Mouse (Mus musculus): ENCODE measurements around the gene Pdk2. TPM values are rescaled to one million over a fixed set of nuclear protein-coding genes. Genes with fewer than 3 reads are reported as not detected.

Gene Pdk2
- polyA plus RNA-seq, 1 experiment from 2014 or later = 16.2 TPM

DNA sequence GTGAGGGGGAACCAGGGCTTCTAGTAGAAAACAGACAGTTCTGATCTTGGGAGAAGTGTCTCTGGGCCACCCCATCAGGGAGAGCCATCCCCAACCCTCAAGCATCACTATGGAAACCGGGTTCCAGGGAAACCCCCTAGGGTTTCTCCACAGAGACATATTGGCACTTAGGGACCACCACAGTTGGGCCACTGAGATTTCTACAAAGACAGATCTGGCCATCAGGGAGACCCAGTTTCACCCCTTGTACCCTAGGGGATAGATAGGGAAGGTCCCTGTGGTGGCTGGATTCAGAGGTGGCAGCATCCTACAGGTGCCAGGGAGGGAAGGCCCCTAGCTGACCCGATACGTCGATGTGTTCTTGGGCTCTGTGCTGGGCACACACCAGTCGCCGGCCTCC lies 14.3 kb downstream of the Pdk2 start:
- Histone ChIP-seq H3K9ac (replicated peaks) (0 out of 2 replicates have a peak overlapping the region, but pooled peaks have one; percentile 16), H3K36me3 (replicated peaks; ENCODE audit: insufficient read depth, low read length) (peaks cover 27% of the 10 kb centered on the region), H3K27ac (ENCODE audit: low read depth) (0 out of 2 replicates have a peak overlapping the region, but pooled peaks have one; percentile 29), H3K4me2 (ENCODE audit: low read depth, low read length) (no peak overlapping the region), H3K27me3 (ENCODE audit: insufficient read depth, low read length) (no peaks in the 10 kb centered on the region), H3K4me1 (ENCODE audit: insufficient read depth) (peaks cover 6% of the 10 kb centered on the region; the same call in 1 of the 2 replicates), H3K9me3 (ENCODE audit: low read length) (no peaks in the 10 kb centered on the region), H3K4me3 (ENCODE audit: low read depth, low read length) (no peak overlapping the region)
- TF ChIP-seq CTCF (IDR thresholded peaks at IDR 0.05; ENCODE audit: low read depth) = no peak
- TF ChIP-seq EP300 (IDR thresholded peaks at IDR 0.05; ENCODE audit: low read depth) = no peak
- no peak for ATAC-seq
- no peak for DNase-seq
- 86% methylated on average over 6 of the region's 6 CpGs for WGBS (ENCODE audit: insufficient replicate concordance)

GRCm38 (mm10) chr11:95026090-95026542 lies 15.0 kb downstream of the Pdk2 start:
- 47% methylated on average over 6 of the region's 6 CpGs for WGBS (ENCODE audit: insufficient replicate concordance)
- ATAC-seq (peak; percentile 86), DNase-seq (peak; percentile 56)
- H3K4me2 ChIP-seq (ENCODE audit: low read depth, low read length) = no peak overlapping the region
- no peak overlapping the region for H3K9ac ChIP-seq (replicated peaks)
- H3K27me3 ChIP-seq (ENCODE audit: insufficient read depth, low read length) = no peaks in the 10 kb centered on the region
- H3K27ac ChIP-seq (ENCODE audit: low read depth) = 0 out of 2 replicates have a peak overlapping the region, but pooled peaks have one; percentile 35
- H3K36me3 ChIP-seq (replicated peaks; ENCODE audit: insufficient read depth, low read length) = peaks cover 29% of the 10 kb centered on the region
- peaks cover 6% of the 10 kb centered on the region; the same call in 1 of the 2 replicates for H3K4me1 ChIP-seq (ENCODE audit: insufficient read depth)
- no peak overlapping the region for H3K4me3 ChIP-seq (ENCODE audit: low read depth, low read length)
- TF ChIP-seq CTCF (IDR thresholded peaks at IDR 0.05; ENCODE audit: low read depth) (no peak), EP300 (IDR thresholded peaks at IDR 0.05; ENCODE audit: low read depth) (no peak)
- H3K9me3 ChIP-seq (ENCODE audit: low read length) = no peaks in the 10 kb centered on the region

DNA sequence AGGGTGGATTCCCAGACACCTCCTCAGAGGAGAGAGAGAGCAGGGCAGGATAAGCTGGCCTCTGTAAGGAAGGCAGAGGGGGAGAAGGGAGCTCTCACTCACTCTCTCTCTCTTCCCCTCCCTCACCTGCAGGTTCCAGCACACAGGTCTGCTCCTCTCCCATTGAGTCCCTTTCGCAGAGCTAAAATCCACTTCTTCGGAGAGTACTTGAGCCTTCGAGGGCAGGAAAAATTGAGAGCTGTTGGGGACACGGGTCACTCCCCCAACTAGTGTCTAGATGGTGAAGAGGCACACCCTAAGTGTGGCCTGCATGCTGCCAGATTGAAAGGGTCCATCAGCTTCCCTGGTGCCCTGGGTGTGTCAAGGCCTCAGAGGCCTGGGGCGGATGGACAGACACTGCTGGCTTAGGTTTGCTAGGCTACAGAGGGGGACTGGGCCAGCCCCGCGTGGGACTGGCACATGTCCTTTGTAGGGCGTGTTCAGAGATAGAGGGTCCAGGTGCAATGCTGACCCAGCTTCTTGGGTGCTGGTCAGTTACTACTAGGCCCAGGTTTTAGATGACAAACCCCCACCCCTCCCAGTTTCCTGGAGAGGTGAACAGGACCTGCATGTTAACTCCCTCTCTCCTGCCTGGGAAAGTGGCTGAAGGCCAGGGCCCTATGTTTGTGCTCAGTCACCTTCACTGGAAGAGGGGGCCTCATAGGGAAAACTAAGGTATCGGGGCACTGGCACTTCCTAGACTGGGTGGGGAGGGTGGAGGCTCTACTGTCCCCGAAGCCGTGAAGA lies 15.7 kb downstream of the Pdk2 start:
- Histone ChIP-seq H3K27me3 (ENCODE audit: insufficient read depth, low read length) (no peaks in the 10 kb centered on the region), H3K9me3 (ENCODE audit: low read length) (no peaks in the 10 kb centered on the region), H3K27ac (ENCODE audit: low read depth) (0 out of 2 replicates have a peak overlapping the region, but pooled peaks have one; percentile 35), H3K36me3 (replicated peaks; ENCODE audit: insufficient read depth, low read length) (peaks cover 34% of the 10 kb centered on the region), H3K4me2 (ENCODE audit: low read depth, low read length) (no peak overlapping the region), H3K4me1 (ENCODE audit: insufficient read depth) (peaks cover 6% of the 10 kb centered on the region; the same call in 1 of the 2 replicates), H3K4me3 (ENCODE audit: low read depth, low read length) (no peak overlapping the region), H3K9ac (replicated peaks) (no peak overlapping the region)
- no peak for TF ChIP-seq CTCF (IDR thresholded peaks at IDR 0.05; ENCODE audit: low read depth)
- TF ChIP-seq EP300 (IDR thresholded peaks at IDR 0.05; ENCODE audit: low read depth) = no peak
- DNase-seq = no peak
- peak; percentile 11; the same call in 1 of the 2 replicates for ATAC-seq
- WGBS (ENCODE audit: insufficient replicate concordance) = 76% methylated on average over 11 of the region's 11 CpGs

DNA sequence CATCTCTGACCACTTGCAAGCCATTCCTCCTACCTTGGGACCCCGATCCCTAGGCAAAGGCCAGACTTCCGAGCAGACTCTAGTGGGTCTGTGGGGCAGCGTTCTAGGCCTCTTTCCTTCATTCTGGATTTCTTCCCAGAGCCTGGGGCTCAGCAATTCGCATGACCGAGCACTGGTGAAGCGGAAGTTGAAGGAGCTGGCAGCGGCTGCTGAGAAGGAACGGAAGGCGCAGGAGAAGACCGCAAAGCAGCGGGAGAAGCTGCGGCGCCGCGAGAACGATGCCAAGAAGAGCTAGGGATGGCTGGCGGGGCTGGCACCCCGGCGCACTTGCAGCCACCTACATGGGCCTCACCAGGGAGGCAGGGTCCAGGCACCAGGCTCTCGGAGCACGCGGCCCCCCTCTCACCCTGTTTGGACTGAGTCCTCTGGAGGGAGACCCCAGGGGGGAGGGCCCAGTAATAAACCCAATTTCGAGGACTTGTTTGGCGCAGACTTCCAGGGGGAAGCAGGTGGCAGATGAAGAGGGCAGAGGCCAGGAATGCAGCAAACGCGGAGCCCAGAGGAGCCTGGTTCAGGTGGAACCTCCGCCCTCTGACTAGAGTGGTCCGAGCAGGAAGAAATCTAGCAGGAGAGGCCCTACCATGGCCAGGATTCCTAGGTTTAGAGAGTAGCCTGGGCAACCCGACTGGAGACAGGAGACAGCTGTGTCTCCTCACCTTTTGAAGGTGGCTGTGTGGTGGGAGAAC lies 16.5 kb downstream of the Pdk2 start:
- TF ChIP-seq EP300 (IDR thresholded peaks at IDR 0.05; ENCODE audit: low read depth) (no peak), CTCF (IDR thresholded peaks at IDR 0.05; ENCODE audit: low read depth) (no peak)
- Histone ChIP-seq H3K9me3 (ENCODE audit: low read length) (no peaks in the 10 kb centered on the region), H3K4me3 (ENCODE audit: low read depth, low read length) (no peak overlapping the region), H3K4me1 (ENCODE audit: insufficient read depth) (peaks cover 6% of the 10 kb centered on the region; the same call in 1 of the 2 replicates), H3K36me3 (replicated peaks; ENCODE audit: insufficient read depth, low read length) (peaks cover 41% of the 10 kb centered on the region), H3K4me2 (ENCODE audit: low read depth, low read length) (no peak overlapping the region), H3K27me3 (ENCODE audit: insufficient read depth, low read length) (peaks cover 6% of the 10 kb centered on the region; the same call in 1 of the 2 replicates), H3K27ac (ENCODE audit: low read depth) (no peak overlapping the region), H3K9ac (replicated peaks) (0 out of 2 replicates have a peak overlapping the region, but pooled peaks have one; percentile 5)
- ATAC-seq = no peak
- 84% methylated on average over 29 of the region's 29 CpGs for WGBS (ENCODE audit: insufficient replicate concordance)
- no peak for DNase-seq

DNA sequence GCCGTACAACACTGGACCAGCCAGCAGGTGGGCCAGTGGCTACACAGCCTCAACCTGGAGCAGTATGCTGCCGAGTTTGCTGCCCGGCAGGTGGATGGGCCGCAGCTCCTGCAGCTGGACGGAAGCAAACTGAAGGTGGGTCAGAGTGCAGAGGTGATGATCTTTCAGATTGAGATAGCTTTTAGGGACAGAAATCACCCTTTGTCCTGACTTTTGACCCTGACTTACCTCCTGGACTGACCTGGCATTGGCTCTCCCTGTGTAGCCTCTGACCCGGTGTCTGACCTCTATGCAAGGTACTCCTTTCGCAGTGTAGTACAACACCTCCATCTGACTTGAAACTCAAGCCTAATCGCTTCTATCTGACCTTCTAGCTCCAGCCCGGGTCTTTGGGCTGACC lies 17.7 kb downstream of the Pdk2 start:
- no peak for ATAC-seq
- Histone ChIP-seq H3K27me3 (ENCODE audit: insufficient read depth, low read length) (peaks cover 10% of the 10 kb centered on the region; the same call in 1 of the 2 replicates), H3K4me1 (ENCODE audit: insufficient read depth) (peaks cover 6% of the 10 kb centered on the region; the same call in 1 of the 2 replicates), H3K36me3 (replicated peaks; ENCODE audit: insufficient read depth, low read length) (peaks cover 45% of the 10 kb centered on the region), H3K4me2 (ENCODE audit: low read depth, low read length) (no peak overlapping the region), H3K9me3 (ENCODE audit: low read length) (no peaks in the 10 kb centered on the region), H3K27ac (ENCODE audit: low read depth) (no peak overlapping the region), H3K9ac (replicated peaks) (no peak overlapping the region), H3K4me3 (ENCODE audit: low read depth, low read length) (no peak overlapping the region)
- TF ChIP-seq EP300 (IDR thresholded peaks at IDR 0.05; ENCODE audit: low read depth) (no peak), CTCF (IDR thresholded peaks at IDR 0.05; ENCODE audit: low read depth) (no peak)
- WGBS (ENCODE audit: insufficient replicate concordance) = 85% methylated on average over 9 of the region's 9 CpGs
- no peak for DNase-seq
